Comparison of ENCODE assay signal across 19 mouse cellular contexts in genomic region chr10:60399449-60399848, GRCm38 (mm10). TPM values are rescaled to one million over a fixed set of nuclear protein-coding genes. Genes with fewer than 3 reads are reported as not detected.
DNase-seq lines count a peak whose midpoint lies in the region; ATAC-seq and TF ChIP-seq lines count a peak whose summit lies in the region.
"Had no signal": no experiment of that assay in that cellular context is flagged by ENCODE, and none has a peak within 500 bp of the region (broad histone marks: within the 10 kb centered on the region; RNA-seq: fewer than 3 reads in every experiment).

TSS of gene Gm17455 (plus strand) at chr10:60399726.

- no peaks in the 10 kb centered on the region for H3K27me3 ChIP-seq in hindbrain, embryonic 16.5 days (replicated peaks; ENCODE audit: control insufficient read depth, insufficient read depth, low read length)
- H3K27me3 ChIP-seq in midbrain, embryonic 15.5 days (replicated peaks): no peaks in the 10 kb centered on the region
- H3K27me3 ChIP-seq: kidney, embryonic 15.5 days; neural tube, embryonic 12.5 days had no signal

- intact Hi-C loops in gastrocnemius, adult 2 months (cut with DNase I): no loop called here

- H3K4me2 ChIP-seq in hindbrain, embryonic 16.5 days (ENCODE audit: low read length): peak within 1 kb of the TSS; percentile 13
- no peak within 1 kb of the TSS for H3K4me2 ChIP-seq in midbrain, embryonic 15.5 days
- H3K4me2 ChIP-seq: embryonic facial prominence, embryonic 15.5 days; kidney, embryonic 15.5 days; liver, embryonic 12.5 days; neural tube, embryonic 12.5 days had no signal

- no peaks in the 10 kb centered on the region; the same call in none of the 2 replicates for H3K4me1 ChIP-seq in hindbrain, embryonic 16.5 days (ENCODE audit: control insufficient read depth, insufficient read depth, low read depth, low read length)
- 0 out of 2 replicates have a peak, but pooled peaks cover 6% of the 10 kb centered on the region for H3K4me1 ChIP-seq in midbrain, embryonic 15.5 days
- H3K4me1 ChIP-seq: liver, embryonic 12.5 days had no signal

- H3K4me3 ChIP-seq in gastrocnemius, adult 2 months: no peak within 1 kb of the TSS
- H3K4me3 ChIP-seq in hindbrain, embryonic 16.5 days (ENCODE audit: low read length): no peak within 1 kb of the TSS
- H3K4me3 ChIP-seq in midbrain, embryonic 15.5 days: no peak within 1 kb of the TSS
- H3K4me3 ChIP-seq: embryonic facial prominence, embryonic 15.5 days; kidney, embryonic 15.5 days; liver, embryonic 12.5 days; neural tube, embryonic 12.5 days had no signal

- peak within 1 kb of the TSS; percentile 17; the same call in 1 of the 2 replicates for H3K9ac ChIP-seq in hindbrain, embryonic 16.5 days (ENCODE audit: low read depth, low read length)
- H3K9ac ChIP-seq in midbrain, embryonic 15.5 days: no peak within 1 kb of the TSS
- H3K9ac ChIP-seq: embryonic facial prominence, embryonic 15.5 days; kidney, embryonic 15.5 days; liver, embryonic 12.5 days; neural tube, embryonic 12.5 days had no signal

- H3K9me3 ChIP-seq in hindbrain, embryonic 16.5 days (ENCODE audit: control insufficient read depth, low read length): no peaks in the 10 kb centered on the region
- no peaks in the 10 kb centered on the region for H3K9me3 ChIP-seq in midbrain, embryonic 15.5 days
- H3K9me3 ChIP-seq: embryonic facial prominence, embryonic 15.5 days; kidney, embryonic 15.5 days; liver, embryonic 12.5 days; neural tube, embryonic 12.5 days had no signal

- peak within 1 kb of the TSS; percentile 70 for H3K27ac ChIP-seq in gastrocnemius, adult 2 months
- peak within 1 kb of the TSS; percentile 35 for H3K27ac ChIP-seq in hindbrain, embryonic 16.5 days (ENCODE audit: low read depth, low read length)
- H3K27ac ChIP-seq in midbrain, embryonic 15.5 days: peak within 1 kb of the TSS; percentile 6; the same call in 1 of the 2 replicates
- H3K27ac ChIP-seq: embryonic facial prominence, embryonic 15.5 days; kidney, embryonic 15.5 days; liver, embryonic 12.5 days; neural tube, embryonic 12.5 days had no signal

- WGBS in hindbrain, embryonic 16.5 days: 31% methylated on average over 7 of the region's 7 CpGs
- 39% methylated on average over 7 of the region's 7 CpGs for WGBS in midbrain, embryonic 15.5 days

- no peak for DNase-seq in gastrocnemius, adult 2 months
- DNase-seq in gastrocnemius, adult 8-10 months (ENCODE audit: low spot score in 2 of 2): no peak
- peak; percentile 12 for DNase-seq in embryo, embryonic 10.5 days (ENCODE audit: low spot score)
- no peak for DNase-seq in adrenal gland, adult 2 months
- DNase-seq in urinary bladder, postnatal 4 days (ENCODE audit: low spot score in 2 of 2): no peak
- no peak for DNase-seq in adipocyte (ENCODE audit: low spot score)
- DNase-seq: cerebellum, adult 18-20 months; gastrocnemius, postnatal 10 days; heart, postnatal 10 days; layer of hippocampus, postnatal 36 days; right cerebral cortex, postnatal 4 days had no signal

- TF ChIP-seq CTCF in gastrocnemius, adult 2 months (IDR thresholded peaks at IDR 0.05): no peak

- H3K36me3 ChIP-seq in hindbrain, embryonic 16.5 days (ENCODE audit: control insufficient read depth, insufficient read depth, low read length): no peaks in the 10 kb centered on the region
- H3K36me3 ChIP-seq in midbrain, embryonic 15.5 days (replicated peaks): no peaks in the 10 kb centered on the region
- H3K36me3 ChIP-seq: embryonic facial prominence, embryonic 15.5 days; kidney, embryonic 15.5 days; liver, embryonic 12.5 days; neural tube, embryonic 12.5 days had no signal

- ATAC-seq in hindbrain, embryonic 16.5 days: peak; percentile 84
- peak; percentile 62; the same call in 1 of the 2 replicates for ATAC-seq in midbrain, embryonic 15.5 days (replicated peaks)
- ATAC-seq: liver, embryonic 12.5 days had no signal

RNA-seq across cellular contexts. Expression of gene Gm17455, which starts in this region (rescaled TPM):
- total RNA-seq in gastrocnemius, adult 2 months (2021): under 1 TPM in 1 of 2 experiments, not detected in 1; 0.31 TPM
- total RNA-seq in gastrocnemius, adult 8-10 months (2022): not detected
- polyA plus RNA-seq in hindbrain, embryonic 16.5 days (2015; fragmentation: Nextera tagmentation; extraction: Ambion mirVana): 13.3 and 14.0 TPM in 2 replicates
- polyA plus RNA-seq in midbrain, embryonic 15.5 days (2015; fragmentation: Nextera tagmentation; extraction: Ambion mirVana): 8.9 and 11.0 TPM in 2 replicates
- not detected for total RNA-seq in adrenal gland, adult 2 months (2021)
- 0.12 TPM in 1 of 2 replicates, not detected in the other for polyA plus RNA-seq in adrenal gland, adult 2 months (2012; rRNA removed)
- total RNA-seq: adrenal gland, adult 18-20 months; gastrocnemius, postnatal 10 days; heart, postnatal 10 days; layer of hippocampus, postnatal 36 days had no signal
- polyA plus RNA-seq: C2C12; liver, embryonic 12.5 days had no signal

Comparison
In these comparisons a context has a peak if more than half of its experiments do, and no peak if none do; other contexts are left out.
1. H3K27ac ChIP-seq: peak in every context shown above with its lines; median percentile 70 in gastrocnemius, adult 2 months; 35 in hindbrain, embryonic 16.5 days; 6 in midbrain, embryonic 15.5 days.